Mouse (Mus musculus) T-helper 2 cell (primary cell): ENCODE results near the gene Hk3.

Source experiments
- in situ Hi-C: fragments of 300-600 bp; cut with MboI, MseI; formaldehyde crosslinking; loops from one replicate; pipeline ENCODE4 v1.15.1; 2025; ENCODE audit warnings: high pct_unique_total_duplicates

Gene Hk3

DNA sequence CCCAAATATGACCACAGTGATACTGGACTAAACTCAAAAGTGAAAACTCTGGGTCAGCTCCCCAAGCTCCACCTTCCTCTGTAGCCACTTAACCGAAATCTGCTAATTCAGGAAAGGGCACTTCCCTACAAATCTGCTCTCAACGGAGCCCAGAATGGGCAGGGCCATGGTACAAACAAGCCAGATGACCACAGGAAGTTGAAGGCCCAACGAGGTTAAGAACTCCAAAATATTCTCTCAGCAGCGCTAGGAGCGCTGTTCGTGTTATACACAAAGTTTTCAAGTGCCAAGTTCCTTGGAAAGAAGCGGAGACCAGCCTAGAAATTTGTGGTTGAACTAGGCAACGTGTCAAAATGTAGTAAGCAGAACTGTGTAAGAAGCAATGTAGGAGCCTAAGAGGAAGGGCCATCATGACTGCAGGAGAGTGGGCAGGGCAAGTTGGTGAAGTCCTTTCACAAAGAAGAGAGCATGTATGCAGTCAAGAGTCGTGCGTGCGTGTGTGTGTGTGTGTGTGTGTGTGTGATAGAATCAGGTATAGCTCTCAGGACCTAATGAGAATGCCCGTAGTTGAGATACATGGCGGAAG lies at the start of gene Hk3:
Hk3 (minus strand) TSS at position 192 of the 586 bp plus-strand sequence.
- in situ Hi-C loops, result no loop called here

DNA sequence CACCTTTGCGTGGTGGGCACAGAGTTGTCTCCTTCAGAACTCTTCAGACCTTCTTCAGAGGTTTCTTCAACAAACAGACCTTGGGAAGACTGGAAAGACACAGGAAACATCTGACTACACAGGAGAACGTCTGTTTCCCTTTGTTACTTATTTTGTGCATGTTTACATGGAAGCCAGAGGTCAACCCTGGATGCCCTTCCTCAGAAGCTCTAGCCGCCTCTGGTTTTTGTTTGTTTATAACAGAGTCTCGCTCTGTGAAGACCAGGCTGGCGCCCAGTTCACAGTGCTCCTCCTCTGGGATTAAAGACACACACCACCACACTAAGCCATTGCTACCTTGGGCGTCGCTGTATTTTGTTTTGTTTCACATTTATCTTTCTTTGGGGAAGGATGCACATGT lies 48.5 kb upstream of the Hk3 start:
- in situ Hi-C loops, result no loop called here

DNA sequence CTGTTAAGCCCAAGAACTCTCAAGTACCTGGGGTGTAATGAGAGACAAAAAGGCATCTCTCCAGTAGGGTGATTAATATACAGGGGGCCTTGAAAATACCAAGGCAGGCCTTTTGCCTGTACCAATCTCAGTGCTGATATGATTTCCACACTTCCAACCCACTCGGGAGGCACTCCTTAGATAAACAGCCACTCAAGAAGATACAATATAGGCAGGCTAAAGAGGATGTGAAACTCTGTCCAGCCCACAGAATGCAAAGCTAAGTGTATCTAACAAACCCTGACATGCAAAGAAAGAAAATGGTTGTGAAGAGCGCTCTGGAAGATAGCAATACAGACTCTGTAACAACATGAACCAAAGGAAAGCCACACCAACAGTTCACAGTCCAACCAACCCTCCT lies 42.1 kb upstream of the Hk3 start:
- in situ Hi-C loops, result no loop called here

DNA sequence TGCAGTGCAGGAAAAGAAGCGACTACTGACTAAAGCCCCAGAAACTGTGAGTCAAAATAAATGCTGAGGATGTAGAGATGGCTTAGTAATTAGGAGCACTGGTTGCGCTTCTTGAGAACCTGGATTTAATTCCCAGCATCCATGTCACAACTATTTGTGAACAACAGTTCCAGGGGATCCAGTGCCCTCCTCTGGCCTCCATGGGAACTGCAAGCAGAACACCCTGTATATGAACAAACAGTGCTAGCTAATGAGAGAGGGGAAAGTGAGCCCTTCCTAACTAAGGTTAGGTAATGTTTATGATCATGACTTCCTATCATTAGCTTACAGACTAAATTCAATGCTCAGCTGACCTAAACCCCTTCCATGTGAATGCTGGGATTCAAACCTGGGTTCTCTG lies 36.9 kb upstream of the Hk3 start:
- in situ Hi-C loops, result no loop called here

DNA sequence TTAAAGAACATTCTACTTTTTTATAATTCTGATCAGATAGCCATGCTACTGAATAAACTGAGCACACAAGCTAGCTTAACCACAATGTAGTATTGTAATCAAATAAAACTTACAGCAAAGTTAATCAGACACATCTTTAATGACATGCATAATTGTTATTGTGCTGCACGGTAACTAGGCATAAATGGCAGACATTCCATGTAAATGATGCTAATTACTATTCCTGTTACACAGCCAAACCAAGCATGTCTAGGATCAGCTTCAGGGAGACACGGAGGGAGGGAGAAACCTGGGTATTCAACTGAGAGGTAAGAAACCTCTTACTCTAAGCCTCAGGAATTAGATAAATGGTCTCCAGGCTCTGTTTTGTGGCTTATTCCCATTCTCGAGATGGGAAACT lies 26.5 kb upstream of the Hk3 start:
- in situ Hi-C loops, result no loop called here

DNA sequence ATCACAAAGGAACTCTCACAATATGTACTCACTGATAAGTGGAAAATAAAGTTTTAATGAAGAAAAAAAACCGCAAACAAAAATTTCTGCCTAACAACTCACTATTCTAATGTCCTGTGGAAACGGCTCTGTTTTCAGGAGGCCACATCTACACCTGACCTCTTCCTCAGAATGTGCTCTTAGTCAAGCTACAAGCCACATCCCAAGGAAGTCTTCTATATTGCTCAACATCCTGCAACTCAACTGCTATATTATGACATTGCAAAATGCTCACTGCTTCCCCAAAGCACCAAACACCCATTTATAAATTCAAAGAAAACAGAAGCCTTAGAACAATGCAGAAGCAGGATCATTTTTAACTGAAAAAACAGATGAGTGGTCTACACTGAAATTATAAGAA lies 18.8 kb upstream of the Hk3 start:
- in situ Hi-C loops, result no loop called here

DNA sequence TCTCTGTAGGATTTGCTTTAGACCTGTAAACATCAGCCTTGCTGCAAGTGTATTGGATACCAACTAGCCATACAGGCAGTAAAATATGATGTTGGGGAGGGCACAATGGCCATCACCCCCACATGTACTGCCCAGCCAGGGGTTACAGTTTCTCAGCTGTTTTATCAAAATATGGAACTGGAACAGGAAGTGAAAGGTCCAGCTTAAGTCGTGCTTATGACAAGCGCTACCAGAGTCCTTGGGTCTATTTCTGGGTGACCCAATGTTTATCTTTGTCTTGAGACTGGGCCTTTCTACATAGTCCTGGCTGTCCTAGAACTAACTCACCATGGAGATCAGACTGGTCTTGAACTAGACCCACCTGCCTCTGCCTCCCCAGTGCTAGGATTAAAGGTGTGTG lies 3.0 kb upstream of the Hk3 start:
- in situ Hi-C loops, result no loop called here

DNA sequence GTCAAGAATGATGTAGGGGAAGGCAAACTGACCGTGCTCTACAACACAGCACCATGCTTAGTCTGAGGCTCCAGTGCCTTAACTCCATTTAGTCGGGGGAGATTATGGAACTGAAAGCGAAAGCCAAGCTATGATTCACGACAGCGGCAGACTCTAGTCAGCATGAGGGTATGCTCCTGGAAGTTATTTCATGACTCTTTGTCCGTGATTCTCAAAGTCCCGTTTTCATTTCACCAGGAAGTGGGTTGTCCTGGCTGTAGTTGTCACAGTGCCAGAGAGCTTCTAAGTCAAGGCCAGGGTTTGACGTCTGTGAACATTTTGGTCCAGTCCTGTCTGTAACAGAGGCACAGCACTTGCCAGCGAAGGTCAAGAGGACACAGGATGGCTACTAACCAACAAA lies 1.5 kb upstream of the Hk3 start:
- in situ Hi-C loops, result no loop called here

DNA sequence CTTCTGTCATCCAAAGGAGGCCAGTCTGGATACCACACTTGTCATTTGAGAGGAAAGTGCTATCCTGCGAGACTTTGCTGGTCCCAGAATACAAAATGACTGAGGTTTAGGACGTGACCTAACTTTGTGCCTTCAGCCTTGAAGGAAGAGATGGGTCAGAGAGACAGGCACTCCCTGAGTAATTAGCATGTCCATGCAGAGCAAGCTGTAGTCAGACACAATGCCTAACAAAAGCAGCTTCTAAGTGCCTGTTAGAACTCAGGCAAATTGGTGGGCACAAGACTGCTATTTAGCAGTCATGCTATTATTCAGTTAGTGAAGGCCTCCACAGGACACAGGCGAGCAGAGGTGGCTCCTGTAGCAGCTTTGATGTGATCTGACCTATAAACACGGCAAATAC lies 1.1 kb upstream of the Hk3 start:
- in situ Hi-C loops, result no loop called here

DNA sequence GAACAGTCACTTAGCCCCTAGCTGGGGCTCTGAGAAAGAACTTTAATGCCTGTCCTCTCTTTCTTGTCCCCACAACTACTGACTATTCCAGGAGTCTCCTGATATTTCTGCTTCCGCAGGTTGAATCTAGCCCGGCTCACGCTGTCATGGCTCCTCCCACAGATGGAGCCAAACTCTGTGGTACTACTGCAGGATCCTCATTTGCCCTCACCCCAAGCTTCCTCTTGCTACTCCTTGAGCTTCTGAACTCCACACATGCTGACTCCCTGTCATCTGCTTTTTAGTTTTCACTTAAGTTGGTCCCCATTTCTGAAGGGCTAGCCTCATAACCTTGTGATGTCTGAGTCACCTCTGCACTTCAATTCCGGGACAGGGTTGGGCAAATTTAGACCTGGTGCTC lies 1.1 kb downstream of the Hk3 start:
- in situ Hi-C loops, result no loop called here

DNA sequence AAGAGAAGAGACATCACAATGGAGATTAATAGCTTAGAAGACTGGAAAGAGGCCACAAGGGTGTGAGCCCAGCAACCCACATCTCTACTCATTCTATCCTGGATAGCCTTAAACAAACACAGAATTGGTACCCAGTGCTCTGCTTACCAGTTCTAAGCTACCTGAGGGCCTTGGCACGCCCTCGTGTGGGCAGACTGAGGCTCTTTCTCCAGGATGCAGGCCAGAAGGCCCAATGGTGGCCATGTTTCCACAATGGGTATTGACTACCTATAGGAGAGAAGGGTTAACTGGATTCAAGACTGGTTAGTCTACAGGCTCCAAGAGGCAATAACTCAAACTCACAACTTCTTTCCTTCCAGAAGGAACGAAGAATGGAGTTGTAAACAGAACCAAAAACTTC lies 2.0 kb downstream of the Hk3 start:
- in situ Hi-C loops, result no loop called here

DNA sequence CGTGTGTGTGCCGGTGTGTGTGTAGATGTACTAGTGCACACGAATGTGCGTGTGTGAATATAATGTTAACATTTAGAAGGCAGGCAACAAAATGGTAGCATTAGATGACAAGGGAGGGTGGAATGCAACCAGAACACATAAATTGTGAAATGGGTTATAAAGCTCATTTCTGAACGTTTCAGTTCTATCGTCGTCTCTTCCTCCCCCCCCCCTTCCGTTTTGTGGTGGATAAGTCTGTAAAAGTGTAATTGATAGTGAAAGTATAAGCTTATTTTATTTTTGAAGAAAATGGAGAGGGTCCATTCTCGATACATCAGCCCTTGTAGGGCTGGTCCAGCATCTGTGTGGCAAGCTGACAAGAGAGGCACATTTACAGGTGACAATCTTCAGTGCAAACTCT lies 2.5 kb downstream of the Hk3 start:
- in situ Hi-C loops, result no loop called here

DNA sequence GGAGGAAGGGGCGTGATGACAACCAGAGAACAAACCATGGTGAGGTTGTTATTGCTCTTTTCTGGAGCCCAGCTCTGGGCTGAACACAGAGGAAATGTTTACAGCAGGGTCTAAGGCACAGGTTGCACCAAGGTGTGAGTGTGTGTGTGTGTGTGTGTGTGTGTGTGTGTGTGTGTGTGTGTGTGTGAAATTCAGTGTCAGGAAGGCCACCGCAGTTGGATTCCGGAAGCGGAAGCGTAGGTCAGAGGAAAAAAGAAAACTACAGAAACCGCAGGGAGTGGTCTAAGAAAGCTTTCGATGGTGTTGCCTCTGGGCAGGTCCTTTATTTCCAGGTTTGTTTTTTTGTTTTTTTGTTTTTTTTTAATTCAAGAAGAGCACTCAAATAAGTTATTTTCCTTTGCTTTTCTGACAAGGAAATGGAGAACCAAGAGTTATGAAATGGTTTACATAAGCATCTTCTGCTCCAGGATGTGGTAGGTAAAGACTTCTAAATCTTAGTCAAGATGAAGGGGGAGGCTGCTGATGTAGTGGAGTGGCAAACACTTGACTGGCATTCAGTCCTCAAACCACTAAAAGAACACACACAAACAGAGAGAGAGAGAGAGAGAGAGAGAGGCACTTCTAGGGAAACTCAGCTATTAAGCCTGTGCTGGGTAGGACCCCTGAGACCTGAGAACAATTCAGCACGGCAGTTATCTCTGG lies 3.1 kb downstream of the Hk3 start:
- in situ Hi-C loops, result no loop called here

DNA sequence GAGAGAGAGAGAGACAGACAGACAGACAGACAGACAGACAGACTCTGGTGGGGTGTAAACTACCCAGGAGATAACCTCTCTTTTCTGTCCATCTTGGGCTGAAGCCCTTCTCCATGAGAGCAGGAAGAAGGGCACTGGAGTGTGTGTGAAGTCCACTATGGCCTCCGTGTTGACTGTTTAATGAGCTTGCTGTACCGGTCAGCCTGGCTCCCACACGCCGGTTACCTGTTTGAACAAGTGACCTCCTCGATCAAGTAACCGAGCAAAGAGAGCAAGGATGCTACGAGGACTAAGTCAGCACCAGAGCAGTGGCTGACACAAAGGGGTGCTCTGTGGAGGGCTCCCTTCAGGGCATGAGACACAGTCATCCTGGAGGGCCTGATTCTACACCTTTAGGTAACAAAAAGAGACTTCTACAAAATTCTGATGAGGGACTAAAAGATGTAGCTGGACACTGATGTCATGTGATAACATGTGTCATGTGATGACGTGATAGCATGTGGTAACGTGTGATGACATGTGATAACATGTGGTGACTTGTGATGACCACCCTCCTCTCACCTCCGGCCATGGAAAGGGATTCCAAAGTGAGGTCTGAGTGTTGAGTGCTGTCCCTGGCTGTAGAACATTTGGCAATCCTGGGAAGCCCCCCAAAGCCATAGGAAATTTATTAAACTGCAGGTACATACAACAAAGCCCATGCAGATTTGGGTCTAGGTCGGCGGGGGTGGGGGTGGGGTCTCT lies 3.9 kb downstream of the Hk3 start:
- in situ Hi-C loops, result no loop called here

DNA sequence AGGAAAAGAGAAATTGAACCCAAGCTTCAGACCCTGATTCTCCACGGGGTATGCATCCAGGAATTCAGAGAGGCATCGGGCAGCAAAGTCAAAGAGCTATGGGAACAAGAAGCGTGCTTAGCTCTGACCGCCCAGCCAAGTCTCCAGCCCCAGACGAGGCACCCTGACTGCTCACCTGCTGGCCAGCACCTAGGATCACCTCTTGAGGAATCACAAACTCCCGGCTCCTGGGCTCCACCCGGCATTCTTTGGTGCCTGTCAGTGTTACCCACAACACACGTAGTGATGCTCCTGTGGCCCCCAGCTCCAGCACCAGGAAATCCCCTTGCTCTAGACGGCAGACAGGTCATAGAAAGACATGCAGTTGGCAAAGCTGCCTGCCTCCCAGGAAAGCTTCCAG lies 6.7 kb downstream of the Hk3 start:
- in situ Hi-C loops, result no loop called here

DNA sequence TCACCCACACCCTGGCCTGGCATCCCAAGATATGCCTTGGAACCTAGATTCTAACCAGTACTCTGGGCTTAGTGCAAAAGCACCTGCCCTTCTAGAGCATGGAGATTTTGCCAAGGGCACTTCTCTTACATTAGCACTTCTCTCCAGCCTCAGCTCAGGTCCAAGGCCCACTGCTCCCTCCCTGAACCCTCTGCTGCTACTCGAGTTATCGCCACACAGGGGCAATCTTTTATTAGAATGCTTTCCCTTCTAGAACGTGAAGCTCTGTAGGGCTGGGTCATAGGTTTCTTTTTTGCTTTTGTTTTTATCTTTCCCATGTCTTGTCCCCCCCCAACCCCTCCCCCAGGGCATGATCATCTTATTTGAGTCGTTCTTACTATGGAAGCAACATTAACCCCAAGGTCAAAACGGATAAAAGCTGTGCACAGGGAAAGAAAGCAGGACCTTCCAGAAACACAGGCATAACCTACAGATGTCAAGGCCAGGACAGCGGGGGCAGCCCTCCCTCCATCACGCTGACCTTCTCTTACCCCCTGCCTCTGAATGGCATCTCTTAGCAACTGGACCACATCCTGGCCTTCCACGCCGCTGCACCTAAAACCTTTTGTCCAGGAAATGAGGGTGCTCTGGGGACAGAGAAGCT lies 7.4 kb downstream of the Hk3 start:
- in situ Hi-C loops, result no loop called here

DNA sequence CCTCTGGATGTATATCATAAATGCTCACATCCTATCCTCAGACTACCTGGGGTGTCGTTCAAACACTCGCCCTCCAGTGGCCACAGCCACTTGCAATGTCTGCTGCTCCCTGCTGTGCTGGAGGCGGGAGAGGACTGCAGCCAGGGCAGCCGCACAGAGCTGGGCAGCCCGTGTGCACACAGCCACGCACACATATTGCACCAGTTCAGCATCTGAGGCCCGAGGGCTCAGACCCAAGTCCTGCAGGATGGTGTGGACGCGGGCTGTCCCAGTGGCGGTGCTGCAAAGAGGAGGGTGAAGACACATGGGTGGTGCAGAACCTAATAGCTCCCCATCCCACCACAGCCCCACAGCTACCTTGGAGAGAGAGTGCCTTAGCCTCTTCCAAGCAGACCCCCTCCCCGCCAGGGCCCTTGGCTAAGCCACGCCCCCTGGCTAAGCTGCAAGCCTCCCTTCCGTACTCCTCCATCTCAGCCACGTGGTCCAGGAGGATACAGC lies 9.2 kb downstream of the Hk3 start:
- in situ Hi-C loops, result no loop called here

DNA sequence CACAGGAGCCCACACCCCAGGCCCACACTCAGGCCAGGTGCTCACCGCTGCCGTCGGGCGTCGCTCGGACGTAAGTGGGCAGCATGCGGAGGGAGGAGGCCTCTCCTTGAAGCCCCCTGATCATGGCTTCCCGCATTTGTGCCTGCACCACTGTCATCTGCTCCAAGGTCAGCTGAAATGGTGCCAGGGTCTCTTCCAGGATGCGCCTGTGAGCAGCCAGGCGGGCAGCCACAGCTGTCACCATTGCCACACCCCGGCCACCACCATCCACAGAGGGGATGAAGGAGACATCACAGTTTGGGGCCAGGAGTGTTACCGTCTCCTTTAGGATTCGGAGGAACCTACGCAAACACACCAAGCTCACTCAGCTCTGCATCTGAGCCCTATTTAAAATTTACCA lies 10.1 kb downstream of the Hk3 start:
- in situ Hi-C loops, result no loop called here

DNA sequence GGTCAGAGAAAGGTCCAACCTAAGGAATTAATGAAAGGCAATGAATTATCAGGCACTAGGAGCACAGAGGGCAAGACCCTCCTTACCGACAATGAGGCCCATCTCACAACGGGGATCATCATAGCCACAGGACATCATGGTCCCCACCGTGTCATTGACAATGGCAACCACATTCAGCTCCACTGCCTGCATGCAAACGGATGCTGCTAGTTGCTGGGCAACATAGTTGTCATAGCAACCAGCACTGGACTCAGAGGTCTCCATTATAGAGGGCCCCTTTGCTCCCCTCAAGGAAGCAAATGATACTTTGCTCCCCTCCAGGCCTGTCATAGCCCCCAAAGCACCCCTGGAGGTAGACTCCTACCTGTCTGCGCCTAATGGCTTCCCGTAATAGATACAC lies 12.6 kb downstream of the Hk3 start:
- in situ Hi-C loops, result no loop called here

DNA sequence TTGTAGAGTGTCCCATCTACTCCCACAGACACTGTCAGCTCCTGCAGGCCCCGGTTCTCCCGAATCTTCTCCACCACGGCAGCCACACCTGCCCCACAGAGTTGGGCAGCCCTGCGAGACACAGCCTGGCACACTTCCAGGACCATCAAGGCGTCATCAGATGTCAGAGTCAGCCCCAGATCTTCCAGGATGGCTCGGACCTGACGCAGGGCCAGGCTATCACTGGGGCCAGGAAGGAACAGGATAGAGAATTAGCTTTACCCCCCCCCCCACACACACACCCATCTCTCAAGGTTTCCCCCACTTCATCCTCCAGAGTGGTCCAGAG lies 14.8 kb downstream of the Hk3 start:
- in situ Hi-C loops, result no loop called here

DNA sequence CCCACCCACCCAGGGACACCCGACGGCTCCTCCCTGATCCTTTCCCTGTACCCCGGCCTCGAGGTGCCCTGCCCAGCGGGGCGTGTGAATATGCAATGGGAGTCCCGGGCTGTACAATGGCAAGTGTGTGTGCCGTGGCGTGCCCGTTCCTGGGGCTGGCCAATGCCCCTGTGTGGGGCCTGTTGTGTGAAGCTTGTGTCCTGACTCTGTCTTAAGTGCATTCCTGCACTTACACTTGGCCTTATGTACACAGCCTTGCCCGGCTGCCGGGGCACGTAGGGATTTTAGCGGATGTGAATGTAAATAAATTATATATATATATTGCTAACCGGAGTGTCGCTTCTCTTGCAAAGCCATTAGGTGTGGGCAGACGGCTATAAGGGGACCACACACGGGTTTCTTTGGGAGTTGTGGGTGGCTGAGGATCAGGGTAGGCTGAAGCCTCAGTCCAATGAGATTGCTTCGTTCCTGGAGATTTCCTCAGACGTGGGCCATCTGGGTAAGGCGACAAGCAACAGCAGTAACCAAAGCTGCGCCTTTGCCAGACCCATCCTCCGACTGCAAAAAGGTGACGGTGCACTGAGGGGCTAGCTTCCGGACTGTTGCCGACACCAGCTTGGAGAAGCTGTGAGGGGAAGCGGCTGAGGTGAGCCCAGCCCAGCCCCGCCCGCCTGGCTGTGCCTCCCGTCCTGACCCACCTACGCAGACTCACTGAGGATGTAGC lies 15.3 kb downstream of the Hk3 start:
- in situ Hi-C loops, result no loop called here

DNA sequence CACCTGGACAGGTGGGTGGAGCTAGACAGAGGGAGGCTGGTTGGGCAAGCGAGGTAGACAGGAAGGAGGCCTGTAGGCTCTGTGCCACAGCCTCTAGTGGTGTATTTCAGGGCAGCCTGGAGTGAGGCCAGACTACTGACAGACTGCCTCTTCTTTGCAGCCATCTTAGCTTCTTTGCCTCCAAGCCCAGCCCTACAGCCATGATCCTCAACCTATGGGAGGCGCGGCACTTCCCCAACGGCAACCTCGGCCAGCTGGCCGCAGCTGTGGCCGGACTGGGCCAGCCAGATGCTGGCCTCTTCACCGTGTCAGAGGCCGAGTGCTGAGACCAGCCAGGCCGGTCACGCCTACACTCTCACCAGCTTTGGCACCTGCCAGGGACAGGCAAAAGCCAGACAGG lies 16.5 kb downstream of the Hk3 start:
- in situ Hi-C loops, result no loop called here
